Mouse (Mus musculus) cerebellum, adult 9-10 months (tissue): ENCODE results near the gene Ctdspl.

ENCODE experiments used
- DNase-seq: peaks from one replicate; pipeline ENCODE4 v3.0.0; 2022

Gene Ctdspl

GRCm38 (mm10) chr9:118950061-118950460 is 23.8 kb downstream of the Ctdspl start:
- DNase-seq, result no peak

GRCm38 (mm10) chr9:118950751-118951150 is 24.5 kb downstream of the Ctdspl start:
- DNase-seq, result no peak

- DNase-seq, result no peak
Observed at GRCm38 (mm10) chr9:118951381-118951780, 25.1 kb downstream of the Ctdspl start.

GRCm38 (mm10) chr9:118952180-118952579 is 25.9 kb downstream of the Ctdspl start:
- DNase-seq, result no peak

- DNase-seq, result no peak
Observed at GRCm38 (mm10) chr9:118953465-118954194, 27.4 kb downstream of the Ctdspl start.

GRCm38 (mm10) chr9:118958802-118959201 is 32.5 kb downstream of the Ctdspl start:
- no peak for DNase-seq

GRCm38 (mm10) chr9:118960415-118961091 is 34.3 kb downstream of the Ctdspl start:
- no peak for DNase-seq

GRCm38 (mm10) chr9:118963149-118963548 is 36.9 kb downstream of the Ctdspl start:
- no peak for DNase-seq

GRCm38 (mm10) chr9:118964263-118965034 is 38.2 kb downstream of the Ctdspl start:
- no peak for DNase-seq

GRCm38 (mm10) chr9:118969810-118970209 is 43.6 kb downstream of the Ctdspl start:
- no peak for DNase-seq

- no peak for DNase-seq
Observed at GRCm38 (mm10) chr9:118973028-118973427, 46.8 kb downstream of the Ctdspl start.

- no peak for DNase-seq
Observed at GRCm38 (mm10) chr9:118973566-118973965, 47.3 kb downstream of the Ctdspl start.

- no peak for DNase-seq
Observed at GRCm38 (mm10) chr9:118974148-118974547, 47.9 kb downstream of the Ctdspl start.

GRCm38 (mm10) chr9:118975211-118975671 is 49.0 kb downstream of the Ctdspl start:
- no peak for DNase-seq

- no peak for DNase-seq
Observed at GRCm38 (mm10) chr9:118975758-118976157, 49.5 kb downstream of the Ctdspl start.

- DNase-seq, result peak; percentile 18
Observed at GRCm38 (mm10) chr9:118976561-118976960, 50.3 kb downstream of the Ctdspl start.

GRCm38 (mm10) chr9:118977425-118977824 is 51.2 kb downstream of the Ctdspl start:
- DNase-seq, result no peak

GRCm38 (mm10) chr9:118980411-118980823 is 54.2 kb downstream of the Ctdspl start:
- peak; percentile 25 for DNase-seq

GRCm38 (mm10) chr9:118984650-118985432 is 58.6 kb downstream of the Ctdspl start:
- DNase-seq, result no peak

- no peak for DNase-seq
Observed at GRCm38 (mm10) chr9:118986286-118986685, 60.0 kb downstream of the Ctdspl start.

- DNase-seq, result no peak
Observed at GRCm38 (mm10) chr9:118988787-118989580, 62.7 kb downstream of the Ctdspl start.

GRCm38 (mm10) chr9:118990490-118990889 is 64.2 kb downstream of the Ctdspl start:
- DNase-seq, result no peak
